Mouse (Mus musculus) yolk sac, embryonic 10.5 days (tissue): ENCODE measurements around the gene Scmh1.

ENCODE experiments used
- DNase-seq: peaks from one replicate; pipeline ENCODE4 v3.0.0-alpha.2; 2017; ENCODE audit warnings: low spot score

The Scmh1 gene

GRCm38 (mm10) chr4:120556592-120556991 is 151.5 kb downstream of the Scmh1 start:
- no peak for DNase-seq

- peak; percentile 11 for DNase-seq
Observed at GRCm38 (mm10) chr4:120565726-120566125, 160.6 kb downstream of the Scmh1 start.

GRCm38 (mm10) chr4:120568005-120568404 is 162.9 kb downstream of the Scmh1 start:
- peak; percentile 13 for DNase-seq

GRCm38 (mm10) chr4:120569025-120569424 is 163.9 kb downstream of the Scmh1 start:
- DNase-seq, result peak; percentile 20

GRCm38 (mm10) chr4:120569486-120570437 is 164.7 kb downstream of the Scmh1 start, which contains the start of gene Ctps:
Ctps (minus strand) TSS chr4:120570276.
- peak; percentile 97 for DNase-seq

- no peak for DNase-seq
Observed at GRCm38 (mm10) chr4:120570438-120571069, 165.5 kb downstream of the Scmh1 start.

GRCm38 (mm10) chr4:120571070-120571464 is 166.0 kb downstream of the Scmh1 start:
- DNase-seq, result peak; percentile 9

- DNase-seq, result no peak
Observed at GRCm38 (mm10) chr4:120571691-120572090, 166.6 kb downstream of the Scmh1 start.
